Mouse (Mus musculus) hindbrain, embryonic 10.5 days (tissue): Measurements from ENCODE around the gene Polr2f. TPM values are rescaled to one million over a fixed set of nuclear protein-coding genes. Genes with fewer than 3 reads are reported as not detected.

Experiments
- DNase-seq: peaks from one replicate; pipeline ENCODE4 v3.0.0-alpha.2; 2017; ENCODE audit warnings: low spot score
- H3K27ac ChIP-seq: fragments of 300-500 bp; sonication (generic); 2 replicates; pipeline ENCODE4 v1.5.1; 2016; ENCODE audit warnings: mild to moderate bottlenecking, moderate library complexity
- H3K27me3 ChIP-seq: fragments of 300-500 bp; sonication (generic); 2 replicates; pipeline ENCODE4 v1.6.1; 2016; ENCODE audit warnings: mild to moderate bottlenecking; ENCODE audit not compliant: poor library complexity, insufficient read depth, severe bottlenecking
- H3K36me3 ChIP-seq: fragments of 300-500 bp; sonication (generic); 2 replicates; pipeline ENCODE4 v1.6.1; 2016; ENCODE audit warnings: mild to moderate bottlenecking, moderate library complexity
- H3K4me1 ChIP-seq: fragments of 300-500 bp; sonication (generic); replicated peaks from 2 replicates; pipeline ENCODE4 v1.6.1; 2016; ENCODE audit warnings: mild to moderate bottlenecking
- H3K4me3 ChIP-seq: fragments of 300-500 bp; sonication (generic); 2 replicates; pipeline ENCODE4 v1.5.1; 2016; ENCODE audit warnings: mild to moderate bottlenecking, moderate library complexity
- H3K9me3 ChIP-seq: fragments of 300-500 bp; sonication (generic); 2 replicates; pipeline ENCODE4 v1.6.1; 2016; ENCODE audit warnings: mild to moderate bottlenecking, moderate library complexity
- WGBS: fragments of 180-500 bp; shearing (Covaris S2); methylation state at CpG from one replicate; pipeline ENCODE4 v1.1.7; 2016; 5-methylcytosine and 5-hydroxymethylcytosine counted together
- polyA plus RNA-seq: library from polyadenylated mRNA; unstranded; fragments of >200 nt; fragmentation: Nextera tagmentation; extraction: Ambion mirVana; gene quantifications from 2 replicates; pipeline ENCODE4 v1.2.1, GENCODE M21; 2016

Gene Polr2f
- 383 and 404 TPM in 2 replicates for polyA plus RNA-seq

GRCm38 (mm10) chr15:79140866-79141565, at the start of gene Polr2f, which contains the start of gene 1700088E04Rik:
TSS of gene Polr2f (plus strand) at chr15:79141009.
TSS of gene 1700088E04Rik (minus strand) at chr15:79141253.
- WGBS, result under 1% methylated on average over 57 of the region's 57 CpGs
- peak within 1 kb of the TSS; percentile 71 for H3K4me3 ChIP-seq
- peaks cover 29% of the 10 kb centered on the region for H3K36me3 ChIP-seq
- peaks cover 26% of the 10 kb centered on the region for H3K4me1 ChIP-seq
- no peaks in the 10 kb centered on the region for H3K9me3 ChIP-seq
- H3K27me3 ChIP-seq, result 0 out of 2 replicates have a peak, but pooled peaks cover 4% of the 10 kb centered on the region
- peak; percentile 96 for DNase-seq
- peak within 1 kb of the TSS; percentile 89 for H3K27ac ChIP-seq

DNA sequence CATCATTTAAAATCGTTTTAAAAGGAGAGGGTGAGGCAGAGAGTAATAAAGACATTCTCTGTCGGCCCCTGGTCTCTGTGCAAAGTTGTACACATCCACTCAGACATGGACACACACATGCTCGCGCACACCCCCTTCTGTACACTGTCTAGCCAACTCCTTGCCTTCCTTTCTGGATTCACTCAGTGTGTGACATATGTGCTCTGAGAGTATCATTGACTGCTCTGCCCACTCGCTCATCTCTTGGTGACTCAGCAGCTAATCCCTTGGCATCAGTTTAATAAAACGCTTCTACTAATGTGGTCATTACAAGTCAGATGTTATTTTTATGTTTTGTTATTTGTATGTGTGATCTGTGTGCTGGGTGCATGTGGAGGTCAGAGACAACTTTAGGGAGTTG, 48.5 kb upstream of the Polr2f start:
- H3K27ac ChIP-seq, result no peak overlapping the region
- peaks cover 9% of the 10 kb centered on the region for H3K4me1 ChIP-seq
- 90% methylated on average over 6 of the region's 6 CpGs for WGBS
- H3K36me3 ChIP-seq, result peaks cover 92% of the 10 kb centered on the region
- no peak overlapping the region for H3K4me3 ChIP-seq
- no peaks in the 10 kb centered on the region for H3K9me3 ChIP-seq
- DNase-seq, result no peak
- no peaks in the 10 kb centered on the region for H3K27me3 ChIP-seq

- no peak for DNase-seq
- Histone ChIP-seq H3K4me3 (no peak overlapping the region), H3K9me3 (no peaks in the 10 kb centered on the region), H3K4me1 (peaks cover 17% of the 10 kb centered on the region), H3K27ac (no peak overlapping the region), H3K27me3 (no peaks in the 10 kb centered on the region), H3K36me3 (peaks cover 85% of the 10 kb centered on the region)
- 81% methylated on average over 7 of the region's 7 CpGs for WGBS
These were observed 47.5 kb upstream of the Polr2f start for GRCm38 (mm10) chr15:79093083-79093839.

GRCm38 (mm10) chr15:79095483-79095882, 45.3 kb upstream of the Polr2f start:
- H3K36me3 ChIP-seq, result peaks cover 62% of the 10 kb centered on the region
- no peaks in the 10 kb centered on the region for H3K9me3 ChIP-seq
- H3K4me1 ChIP-seq, result peaks cover 32% of the 10 kb centered on the region
- H3K27me3 ChIP-seq, result no peaks in the 10 kb centered on the region
- WGBS, result 90% methylated on average over 5 of the region's 5 CpGs
- no peak for DNase-seq
- H3K4me3 ChIP-seq, result no peak overlapping the region
- no peak overlapping the region for H3K27ac ChIP-seq

- WGBS, result 66% methylated on average over 3 of the region's 3 CpGs
- DNase-seq, result no peak
- H3K4me1 ChIP-seq, result peaks cover 39% of the 10 kb centered on the region
- H3K4me3 ChIP-seq, result no peak overlapping the region
- no peaks in the 10 kb centered on the region for H3K27me3 ChIP-seq
- peaks cover 52% of the 10 kb centered on the region for H3K36me3 ChIP-seq
- H3K27ac ChIP-seq, result no peak overlapping the region
- no peaks in the 10 kb centered on the region for H3K9me3 ChIP-seq
These were observed 44.3 kb upstream of the Polr2f start for GRCm38 (mm10) chr15:79096556-79096955.

- no peaks in the 10 kb centered on the region for H3K9me3 ChIP-seq
- no peak for DNase-seq
- 48% methylated on average over 2 of the region's 2 CpGs for WGBS
- peaks cover 42% of the 10 kb centered on the region for H3K4me1 ChIP-seq
- peaks cover 46% of the 10 kb centered on the region for H3K36me3 ChIP-seq
- H3K27ac ChIP-seq, result peak overlapping the region; percentile 25; the same call in 1 of the 2 replicates
- H3K27me3 ChIP-seq, result no peaks in the 10 kb centered on the region
- no peak overlapping the region for H3K4me3 ChIP-seq
These were observed 43.7 kb upstream of the Polr2f start for GRCm38 (mm10) chr15:79097135-79097534.

GRCm38 (mm10) chr15:79097611-79098025, 43.2 kb upstream of the Polr2f start:
- Histone ChIP-seq H3K4me3 (no peak overlapping the region), H3K27ac (peak overlapping the region; percentile 25; the same call in 1 of the 2 replicates)
- peak; percentile 30 for DNase-seq

GRCm38 (mm10) chr15:79098220-79098619, 42.6 kb upstream of the Polr2f start:
- Histone ChIP-seq H3K27me3 (no peaks in the 10 kb centered on the region), H3K27ac (peak overlapping the region; percentile 50; the same call in 1 of the 2 replicates), H3K36me3 (peaks cover 35% of the 10 kb centered on the region), H3K4me1 (peaks cover 42% of the 10 kb centered on the region), H3K4me3 (no peak overlapping the region), H3K9me3 (no peaks in the 10 kb centered on the region)
- 72% methylated on average over 5 of the region's 5 CpGs for whole genome bisulfite sequencing
- DNase-seq, result no peak

More at GRCm38 (mm10) chr15:79097611-79098025, 43.2 kb upstream of the Polr2f start:
- Histone ChIP-seq H3K36me3 (peaks cover 41% of the 10 kb centered on the region), H3K4me1 (peaks cover 42% of the 10 kb centered on the region), H3K27me3 (no peaks in the 10 kb centered on the region), H3K9me3 (no peaks in the 10 kb centered on the region)
- WGBS, result 62% methylated on average over 6 of the region's 6 CpGs

- no peak for DNase-seq
- H3K36me3 ChIP-seq, result peaks cover 29% of the 10 kb centered on the region
- peak overlapping the region; percentile 36 for H3K27ac ChIP-seq
- H3K4me3 ChIP-seq, result no peak overlapping the region
- no peaks in the 10 kb centered on the region for H3K27me3 ChIP-seq
- H3K4me1 ChIP-seq, result peaks cover 42% of the 10 kb centered on the region
- no peaks in the 10 kb centered on the region for H3K9me3 ChIP-seq
- 59% methylated on average over 7 of the region's 7 CpGs for WGBS
These were observed 41.9 kb upstream of the Polr2f start for GRCm38 (mm10) chr15:79098868-79099267.

- H3K9me3 ChIP-seq, result no peaks in the 10 kb centered on the region
- peaks cover 42% of the 10 kb centered on the region for H3K4me1 ChIP-seq
- peaks cover 23% of the 10 kb centered on the region for H3K36me3 ChIP-seq
- 0 out of 2 replicates have a peak overlapping the region, but pooled peaks have one; percentile 36 for H3K27ac ChIP-seq
- WGBS, result 66% methylated on average over 4 of the region's 4 CpGs
- H3K27me3 ChIP-seq, result no peaks in the 10 kb centered on the region
- H3K4me3 ChIP-seq, result no peak overlapping the region
- no peak for DNase-seq
These were observed 41.4 kb upstream of the Polr2f start for GRCm38 (mm10) chr15:79099456-79099855.

- WGBS, result 75% methylated on average over 4 of the region's 4 CpGs
- DNase-seq, result no peak
- no peaks in the 10 kb centered on the region for H3K27me3 ChIP-seq
- no peak overlapping the region for H3K27ac ChIP-seq
- no peaks in the 10 kb centered on the region for H3K9me3 ChIP-seq
- H3K4me3 ChIP-seq, result no peak overlapping the region
- H3K36me3 ChIP-seq, result peaks cover 13% of the 10 kb centered on the region
- H3K4me1 ChIP-seq, result peaks cover 42% of the 10 kb centered on the region
These were observed 40.4 kb upstream of the Polr2f start for GRCm38 (mm10) chr15:79100391-79100790.

DNA sequence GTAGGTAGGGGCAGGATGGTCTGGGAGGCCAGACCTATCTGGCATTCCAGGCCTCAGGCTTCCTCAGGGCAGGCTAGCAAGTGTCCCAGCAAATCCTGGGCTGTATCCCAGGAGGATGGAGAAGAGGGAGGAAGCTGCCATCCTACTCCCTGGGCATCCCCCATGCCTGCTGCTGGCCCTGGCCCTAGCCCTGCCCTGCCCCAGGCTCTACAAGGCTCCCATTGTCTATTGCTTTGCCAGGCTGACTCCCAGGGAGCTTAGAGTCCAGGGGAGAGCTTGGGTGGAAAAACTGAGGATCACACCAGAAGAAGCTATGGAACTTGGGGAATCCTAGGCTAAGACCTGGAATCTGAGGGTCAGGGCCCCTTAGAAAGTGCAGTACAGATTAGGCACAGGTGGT, 39.3 kb upstream of the Polr2f start:
- Histone ChIP-seq H3K36me3 (0 out of 2 replicates have a peak, but pooled peaks cover 2% of the 10 kb centered on the region), H3K9me3 (no peaks in the 10 kb centered on the region), H3K4me1 (peaks cover 44% of the 10 kb centered on the region), H3K27me3 (no peaks in the 10 kb centered on the region), H3K27ac (0 out of 2 replicates have a peak overlapping the region, but pooled peaks have one; percentile 45), H3K4me3 (no peak overlapping the region)
- no peak for DNase-seq

GRCm38 (mm10) chr15:79103264-79103663, 37.5 kb upstream of the Polr2f start:
- H3K36me3 ChIP-seq, result no peaks in the 10 kb centered on the region
- WGBS, result 74% methylated on average over 10 of the region's 10 CpGs
- no peak for DNase-seq
- no peak overlapping the region for H3K4me3 ChIP-seq
- no peak overlapping the region for H3K27ac ChIP-seq
- peaks cover 37% of the 10 kb centered on the region for H3K4me1 ChIP-seq
- H3K27me3 ChIP-seq, result no peaks in the 10 kb centered on the region
- no peaks in the 10 kb centered on the region for H3K9me3 ChIP-seq
